Mouse (Mus musculus): ENCODE data around the gene Zfp956. TPM values are rescaled to one million over a fixed set of nuclear protein-coding genes. Genes with fewer than 3 reads are reported as not detected.
"Not testable (repeated sequence)": the region's sequence is repeated elsewhere in the genome, so short reads cannot be mapped to it uniquely, and the experiment has no call there.

The Zfp956 gene
- polyA plus RNA-seq, 1 experiment from 2014 or later: 8.8 TPM

DNA sequence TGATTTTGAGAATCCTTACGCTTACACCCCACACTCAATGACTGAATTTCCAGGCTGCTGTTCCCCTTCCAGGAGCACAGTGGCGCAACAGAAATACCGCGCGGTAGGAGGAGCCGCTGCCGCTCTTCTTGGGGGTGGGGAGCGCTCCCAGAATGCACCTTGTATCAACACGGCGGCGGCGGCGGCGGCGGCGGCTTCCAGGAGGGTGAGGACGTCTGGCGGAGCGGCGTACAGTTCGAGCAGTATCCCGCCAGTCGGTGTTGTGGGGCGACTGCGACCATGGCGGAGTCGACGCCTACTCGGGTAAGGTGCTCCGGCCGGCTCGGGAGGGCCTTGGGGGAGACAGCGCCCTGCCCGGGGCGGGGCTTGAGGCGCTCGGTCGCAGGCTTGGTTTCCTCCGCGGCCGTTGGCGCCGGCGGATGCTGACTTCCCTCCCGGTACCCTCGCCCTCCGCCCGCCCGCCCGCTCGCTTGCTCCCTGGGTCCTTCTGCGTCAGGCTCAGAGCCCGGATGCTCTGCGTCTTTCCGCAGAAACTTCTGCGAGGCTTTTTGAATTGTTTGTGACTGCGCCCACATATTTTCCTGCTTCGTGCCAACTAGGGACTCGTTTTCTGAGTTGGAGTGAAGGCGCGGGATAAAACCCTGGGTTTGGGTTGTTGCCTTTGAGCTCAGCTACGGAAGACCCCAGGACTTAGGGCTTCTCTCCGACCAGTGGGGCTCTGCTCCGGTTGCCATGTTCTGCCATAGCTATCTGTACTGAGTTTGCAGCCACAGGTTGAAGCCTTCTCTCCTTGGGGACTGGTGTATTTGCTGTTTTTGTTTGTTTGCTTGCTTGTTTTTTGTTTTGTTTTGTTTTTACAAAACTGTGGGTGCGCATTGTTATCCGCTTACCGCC is 32.5 kb upstream of the Zfp956 start, which contains the start of gene Zfp212:
TSS of gene Zfp212 (plus strand) at position 30 of the 894 bp plus-strand sequence.
- Histone ChIP-seq H3K4me1 (peaks cover 15% of the 10 kb centered on the region), H3K9me3 (no peaks in the 10 kb centered on the region), H3K4me2 (peak within 1 kb of the TSS; percentile 74), H3K27me3 (no peaks in the 10 kb centered on the region), H3K9ac (peak within 1 kb of the TSS; percentile 71), H3K36me3 (no peaks in the 10 kb centered on the region), H3K4me3 (peak within 1 kb of the TSS; percentile 67), H3K27ac (peak within 1 kb of the TSS; percentile 98)
- under 1% methylated on average over 67 of the region's 67 CpGs for WGBS
- peak; percentile 93 for ATAC-seq (ENCODE audit: borderline replicate concordance, extremely low read depth, low FRiP score, low TSS enrichment)

DNA sequence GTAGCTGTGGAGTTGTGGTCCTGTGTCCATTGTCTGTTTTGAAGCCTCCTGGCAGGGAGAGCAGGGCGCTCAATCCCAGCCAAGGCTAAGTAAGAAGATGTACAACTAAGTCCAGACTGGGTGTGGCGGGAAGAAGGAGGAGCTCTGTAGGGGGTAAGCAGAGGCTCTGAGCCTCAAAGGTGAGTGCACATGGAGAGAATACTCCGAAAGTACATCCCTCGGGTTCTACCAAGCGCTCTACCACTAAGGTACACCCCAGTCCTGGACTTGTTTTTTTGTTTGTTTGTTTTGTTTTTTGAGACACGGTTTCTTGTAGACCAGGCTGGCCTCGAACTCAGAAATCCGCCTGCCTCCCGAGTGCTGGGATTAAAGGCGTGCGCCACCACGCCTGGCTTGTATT is 10.7 kb upstream of the Zfp956 start:
- Histone ChIP-seq H3K9me3 (no peaks in the 10 kb centered on the region), H3K4me1 (peaks cover 13% of the 10 kb centered on the region; the same call in 1 of the 2 replicates), H3K9ac (peak overlapping the region; percentile 71), H3K4me2 (peak overlapping the region; percentile 95), H3K27me3 (no peaks in the 10 kb centered on the region), H3K27ac (peak overlapping the region; percentile 57; the same call in 1 of the 2 replicates), H3K36me3 (peaks cover 12% of the 10 kb centered on the region; the same call in 1 of the 2 replicates), H3K4me3 (peak overlapping the region; percentile 55)
- WGBS: 52% methylated on average over 12 of the region's 12 CpGs
- ATAC-seq (ENCODE audit: borderline replicate concordance, extremely low read depth, low FRiP score, low TSS enrichment): no peak

DNA sequence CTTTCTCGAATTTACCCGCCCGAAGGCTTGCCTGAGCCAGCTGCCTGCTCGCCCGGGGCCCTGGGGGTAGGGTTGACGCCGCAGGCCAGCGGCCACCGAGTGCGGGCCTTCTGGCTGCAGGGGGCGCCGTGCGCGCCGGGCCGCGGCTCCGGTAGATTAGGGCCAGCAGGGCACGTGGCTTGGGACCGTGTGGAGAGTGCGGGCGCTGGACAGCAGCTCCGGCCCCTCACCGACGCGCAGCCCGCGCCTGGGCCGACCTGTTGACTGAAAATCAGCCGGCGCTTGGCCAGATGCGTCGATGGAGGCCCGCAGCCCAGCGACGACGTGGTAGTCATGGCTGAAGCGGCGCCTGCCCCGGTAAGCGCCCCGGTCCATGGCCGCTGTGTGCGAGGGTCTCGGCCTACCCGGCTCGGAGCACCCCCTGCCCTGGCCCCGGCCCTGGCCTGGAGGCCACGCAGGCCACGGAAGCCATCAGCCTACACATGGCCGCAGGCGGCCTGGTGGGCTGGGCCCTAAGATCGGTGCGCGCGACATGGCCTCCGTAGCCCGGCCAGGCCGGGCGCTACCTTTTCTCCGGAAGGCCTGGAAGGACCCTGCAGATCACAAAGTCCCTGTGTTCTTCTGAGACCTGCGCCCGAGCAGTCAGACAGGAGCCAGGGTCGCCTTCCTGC is 10.0 kb upstream of the Zfp956 start:
- peak; percentile 90 for ATAC-seq (ENCODE audit: borderline replicate concordance, extremely low read depth, low FRiP score, low TSS enrichment)
- peaks cover 13% of the 10 kb centered on the region; the same call in 1 of the 2 replicates for H3K4me1 ChIP-seq
- H3K27ac ChIP-seq: peak overlapping the region; percentile 57
- no peaks in the 10 kb centered on the region for H3K27me3 ChIP-seq
- peak overlapping the region; percentile 55 for H3K4me3 ChIP-seq
- H3K4me2 ChIP-seq: peak overlapping the region; percentile 95
- 9% methylated on average over 64 of the region's 64 CpGs for WGBS
- peak overlapping the region; percentile 71 for H3K9ac ChIP-seq
- peaks cover 12% of the 10 kb centered on the region; the same call in 1 of the 2 replicates for H3K36me3 ChIP-seq
- H3K9me3 ChIP-seq: no peaks in the 10 kb centered on the region

DNA sequence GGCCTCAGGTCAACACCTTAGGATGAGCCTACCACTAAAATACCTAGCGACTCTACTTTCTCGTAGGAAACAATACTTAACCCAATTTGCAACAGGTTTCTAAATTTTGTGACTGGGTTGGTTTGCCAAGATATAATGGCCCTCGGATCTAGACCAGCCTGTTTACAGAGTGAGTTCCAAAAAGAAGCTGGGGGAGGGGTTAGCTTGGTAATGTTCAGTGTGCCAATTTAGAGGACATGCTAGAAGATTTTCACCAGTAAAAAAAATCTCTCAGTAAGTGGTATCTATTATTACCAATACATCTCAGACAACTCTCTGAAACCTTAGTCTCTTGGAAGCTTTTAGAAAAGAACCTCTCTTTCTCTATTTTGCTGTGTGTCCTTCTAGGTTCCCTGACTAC is 9.5 kb upstream of the Zfp956 start:
- peaks cover 12% of the 10 kb centered on the region; the same call in 1 of the 2 replicates for H3K36me3 ChIP-seq
- H3K27ac ChIP-seq: peak overlapping the region; percentile 57; the same call in 1 of the 2 replicates
- WGBS: 66% methylated on average over 3 of the region's 3 CpGs
- no peaks in the 10 kb centered on the region for H3K27me3 ChIP-seq
- H3K9me3 ChIP-seq: no peaks in the 10 kb centered on the region
- H3K9ac ChIP-seq: peak overlapping the region; percentile 71
- no peak for ATAC-seq (ENCODE audit: borderline replicate concordance, extremely low read depth, low FRiP score, low TSS enrichment)
- peaks cover 13% of the 10 kb centered on the region; the same call in 1 of the 2 replicates for H3K4me1 ChIP-seq
- H3K4me3 ChIP-seq: peak overlapping the region; percentile 55
- H3K4me2 ChIP-seq: peak overlapping the region; percentile 95

DNA sequence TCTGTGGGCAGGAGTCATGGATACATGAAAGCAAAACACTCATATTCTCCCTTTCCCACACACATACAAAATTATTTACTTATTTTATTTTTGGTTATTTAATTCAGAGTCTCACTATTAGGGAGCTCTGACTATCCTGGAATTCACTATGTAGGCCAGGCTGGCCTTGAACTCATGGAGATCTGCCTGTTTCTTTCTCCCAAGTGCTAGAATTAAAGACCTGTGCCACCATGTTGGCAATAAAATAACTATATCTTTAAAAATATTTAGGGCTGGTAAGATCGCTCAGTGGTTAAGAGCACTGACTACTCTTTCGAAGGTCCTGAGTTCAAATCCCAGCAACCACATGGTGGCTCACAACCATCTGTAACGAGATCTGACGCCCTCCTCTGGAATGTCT is 5.8 kb upstream of the Zfp956 start:
- no peaks in the 10 kb centered on the region for H3K9me3 ChIP-seq

DNA sequence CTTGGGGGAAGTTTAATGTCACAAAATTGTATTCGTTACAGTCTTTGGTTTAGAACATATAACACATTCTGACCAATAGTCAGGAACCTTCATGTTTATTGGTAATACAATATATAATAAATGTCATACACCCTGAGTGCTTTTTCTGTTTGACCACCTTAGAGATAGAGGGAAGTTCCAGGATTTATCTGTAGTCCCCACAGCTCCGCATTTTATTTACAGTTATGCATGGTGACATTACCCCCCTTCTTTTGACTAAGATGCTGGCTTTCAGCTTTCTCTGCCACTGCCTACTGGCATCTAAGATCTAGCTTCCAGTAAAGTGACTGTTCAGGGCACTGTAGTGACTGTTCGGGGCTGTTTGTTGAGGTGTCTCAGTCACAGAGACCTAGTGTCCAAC is 1.2 kb downstream of the Zfp956 start:
- Histone ChIP-seq H3K36me3 (0 out of 2 replicates have a peak, but pooled peaks cover 5% of the 10 kb centered on the region), H3K4me1 (no peaks in the 10 kb centered on the region), H3K9me3 (no peaks in the 10 kb centered on the region), H3K4me3 (peak overlapping the region; percentile 58), H3K27ac (no peak overlapping the region), H3K4me2 (peak overlapping the region; percentile 69), H3K9ac (no peak overlapping the region; the same call in 1 of the 2 replicates), H3K27me3 (no peaks in the 10 kb centered on the region)
- 82% methylated on average over 3 of the region's 3 CpGs for WGBS
- ATAC-seq (ENCODE audit: borderline replicate concordance, extremely low read depth, low FRiP score, low TSS enrichment): no peak

More for the DNA sequence above, 5.8 kb upstream of the Zfp956 start:
- Histone ChIP-seq H3K4me2 (no peak overlapping the region), H3K9ac (no peak overlapping the region), H3K27ac (no peak overlapping the region), H3K4me3 (no peak overlapping the region), H3K36me3 (peaks cover 17% of the 10 kb centered on the region; the same call in 1 of the 2 replicates), H3K4me1 (peaks cover 12% of the 10 kb centered on the region; the same call in 1 of the 2 replicates), H3K27me3 (no peaks in the 10 kb centered on the region)
- ATAC-seq (ENCODE audit: borderline replicate concordance, extremely low read depth, low FRiP score, low TSS enrichment): no peak
- WGBS: 93% methylated on average over 4 of the region's 4 CpGs

DNA sequence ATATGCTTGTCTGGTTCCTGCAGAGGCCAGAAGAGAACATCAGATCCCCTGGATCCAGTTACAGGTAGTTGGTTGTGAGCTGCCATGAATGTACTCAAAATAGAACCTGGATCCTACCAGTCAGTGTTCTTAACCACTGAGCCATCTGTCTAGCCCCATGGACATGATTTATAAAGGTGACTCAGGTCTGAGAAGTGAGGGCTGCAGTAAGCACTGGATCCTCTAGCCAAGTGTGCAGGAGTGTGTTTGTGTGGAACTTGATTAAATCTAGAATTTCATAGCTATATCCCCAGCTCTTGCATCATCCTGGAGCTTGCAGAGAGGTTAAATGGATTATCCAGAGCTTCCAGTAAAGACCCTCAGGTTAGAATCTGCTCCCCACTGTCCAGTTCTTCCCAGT is 4.6 kb downstream of the Zfp956 start:
- H3K9ac ChIP-seq: no peak overlapping the region
- H3K36me3 ChIP-seq: 0 out of 2 replicates have a peak, but pooled peaks cover 15% of the 10 kb centered on the region
- H3K4me3 ChIP-seq: no peak overlapping the region
- no peaks in the 10 kb centered on the region for H3K27me3 ChIP-seq
- H3K9me3 ChIP-seq: no peaks in the 10 kb centered on the region
- ATAC-seq (ENCODE audit: borderline replicate concordance, extremely low read depth, low FRiP score, low TSS enrichment): no peak
- no peak overlapping the region for H3K27ac ChIP-seq
- H3K4me1 ChIP-seq: no peaks in the 10 kb centered on the region
- no peak overlapping the region for H3K4me2 ChIP-seq

DNA sequence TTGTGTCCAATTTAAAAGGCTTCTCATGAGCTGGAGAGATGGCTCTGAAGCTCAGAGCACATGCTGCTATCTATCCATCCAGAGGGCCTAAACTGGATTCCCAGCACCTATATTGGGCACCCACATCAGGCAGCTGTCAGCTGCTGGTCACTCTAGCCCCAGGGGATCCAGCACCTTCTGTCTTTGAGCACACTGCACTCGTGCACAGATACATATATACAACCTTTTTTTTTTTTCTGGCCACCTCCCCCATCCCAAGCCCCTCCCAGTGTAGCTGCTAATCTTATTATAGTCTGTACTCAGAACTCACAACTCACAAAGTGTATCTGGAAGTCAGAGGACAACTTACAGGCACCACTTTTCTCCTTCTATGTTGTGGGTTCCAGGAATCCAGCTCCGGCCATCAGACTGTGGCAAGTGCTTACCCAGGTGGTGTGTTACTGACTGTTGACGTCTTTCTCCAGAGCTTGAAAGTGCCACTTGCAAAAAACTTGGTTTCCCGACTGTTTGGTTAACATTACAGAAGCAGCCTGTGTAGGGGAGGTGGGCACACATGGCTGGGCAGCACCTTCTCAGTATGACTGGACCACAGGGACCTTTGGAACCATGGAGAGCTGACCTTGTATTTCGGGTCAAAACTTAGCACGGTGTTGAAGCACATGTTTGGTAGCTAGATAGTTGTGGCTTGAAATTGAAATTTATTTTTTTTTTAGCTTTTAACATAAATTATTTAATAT is 7.7 kb downstream of the Zfp956 start:
- 81% methylated on average over 6 of the region's 6 CpGs for WGBS
- no peaks in the 10 kb centered on the region for H3K4me1 ChIP-seq

DNA sequence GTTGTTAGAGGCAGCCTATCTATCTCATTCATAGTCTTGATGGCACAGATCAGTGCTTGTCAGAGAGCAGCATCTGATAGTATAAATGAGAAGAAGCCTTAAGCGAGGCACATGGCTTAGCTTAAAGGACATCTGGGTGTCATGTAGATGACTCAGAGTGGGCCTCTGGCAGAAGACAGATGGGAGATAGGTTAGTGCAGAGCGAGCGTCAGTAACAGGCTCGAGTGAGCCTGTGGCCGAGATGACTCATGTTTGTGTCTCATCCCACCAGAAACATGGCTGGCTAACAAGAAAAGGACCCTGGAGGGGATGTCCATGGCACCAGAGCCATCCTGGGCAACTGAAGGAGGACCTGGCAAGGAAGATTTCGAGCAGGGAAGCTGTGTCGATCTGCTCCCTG is 9.9 kb downstream of the Zfp956 start:
- H3K4me3 ChIP-seq: no peak overlapping the region
- peaks cover 27% of the 10 kb centered on the region for H3K36me3 ChIP-seq
- no peak for ATAC-seq (ENCODE audit: borderline replicate concordance, extremely low read depth, low FRiP score, low TSS enrichment)
- H3K27me3 ChIP-seq: no peaks in the 10 kb centered on the region
- 79% methylated on average over 7 of the region's 7 CpGs for WGBS
- no peak overlapping the region for H3K4me2 ChIP-seq
- no peaks in the 10 kb centered on the region for H3K9me3 ChIP-seq
- H3K9ac ChIP-seq: no peak overlapping the region
- H3K4me1 ChIP-seq: no peaks in the 10 kb centered on the region
- no peak overlapping the region for H3K27ac ChIP-seq

More for the DNA sequence above, 7.7 kb downstream of the Zfp956 start:
- no peak overlapping the region for H3K27ac ChIP-seq
- no peak for ATAC-seq (ENCODE audit: borderline replicate concordance, extremely low read depth, low FRiP score, low TSS enrichment)
- no peak overlapping the region for H3K4me3 ChIP-seq
- H3K4me2 ChIP-seq: no peak overlapping the region
- H3K9me3 ChIP-seq: no peaks in the 10 kb centered on the region
- H3K36me3 ChIP-seq: peaks cover 27% of the 10 kb centered on the region
- H3K27me3 ChIP-seq: no peaks in the 10 kb centered on the region
- no peak overlapping the region for H3K9ac ChIP-seq

DNA sequence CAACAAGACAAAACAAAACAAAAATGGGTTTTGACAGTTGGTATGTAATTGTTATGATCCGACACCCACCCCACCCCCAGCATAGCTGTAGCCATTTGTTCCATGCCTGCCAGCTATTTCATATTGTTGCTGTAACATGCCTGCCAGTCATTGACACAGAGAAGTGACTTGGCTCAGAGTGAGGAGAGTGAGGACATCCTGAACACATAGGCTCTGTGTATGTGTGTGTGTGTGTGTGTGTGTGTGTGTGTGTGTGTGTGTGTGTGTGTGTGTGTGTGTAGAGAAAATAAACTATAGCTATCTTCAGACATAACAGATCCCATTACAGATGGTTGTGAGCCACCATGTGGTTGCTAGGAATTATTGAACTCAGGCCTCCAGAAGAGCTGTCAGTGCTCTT is 15.0 kb downstream of the Zfp956 start:
- H3K9me3 ChIP-seq; ATAC-seq (ENCODE audit: borderline replicate concordance, extremely low read depth, low FRiP score, low TSS enrichment); H3K9ac ChIP-seq; H3K4me3 ChIP-seq; H3K27ac ChIP-seq; H3K27me3 ChIP-seq; H3K4me1 ChIP-seq; H3K4me2 ChIP-seq: not testable (repeated sequence)
- WGBS: 70% methylated on average over 1 of the region's 1 CpGs
- H3K36me3 ChIP-seq: peaks cover 12% of the 10 kb centered on the region

DNA sequence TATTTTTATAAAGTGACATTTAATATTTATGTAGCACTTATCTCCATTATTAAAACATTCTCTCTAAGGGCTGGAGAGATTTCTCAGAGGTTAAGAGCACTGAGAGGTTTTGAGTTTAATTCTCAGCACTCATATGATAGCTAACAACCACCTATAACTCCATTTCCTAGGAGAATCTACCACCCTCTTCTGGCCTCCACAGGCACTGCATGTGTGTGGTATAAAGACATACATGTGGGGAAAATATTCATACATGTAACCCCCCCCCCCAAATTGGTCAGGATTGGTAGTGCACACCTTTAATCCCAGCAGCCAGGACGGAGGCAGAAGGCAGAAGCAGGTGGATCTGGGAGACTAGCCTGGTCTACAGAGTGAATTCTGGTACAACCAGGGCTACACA is 21.4 kb downstream of the Zfp956 start:
- no peak overlapping the region for H3K4me3 ChIP-seq
- ATAC-seq (ENCODE audit: borderline replicate concordance, extremely low read depth, low FRiP score, low TSS enrichment): no peak
- H3K9ac ChIP-seq: no peak overlapping the region
- H3K36me3 ChIP-seq: no peaks in the 10 kb centered on the region
- H3K27me3 ChIP-seq: no peaks in the 10 kb centered on the region
- H3K27ac ChIP-seq: no peak overlapping the region
- 76% methylated on average over 1 of the region's 1 CpGs for WGBS
- H3K9me3 ChIP-seq: no peaks in the 10 kb centered on the region
- H3K4me2 ChIP-seq: no peak overlapping the region
- H3K4me1 ChIP-seq: no peaks in the 10 kb centered on the region
